Mouse (Mus musculus) cerebellum, adult 8-10 months (tissue): ENCODE results near the gene Camk2d.

Source experiments
- DNase-seq: peaks from one replicate; pipeline ENCODE4 v3.0.0; 2022

Gene Camk2d

DNA sequence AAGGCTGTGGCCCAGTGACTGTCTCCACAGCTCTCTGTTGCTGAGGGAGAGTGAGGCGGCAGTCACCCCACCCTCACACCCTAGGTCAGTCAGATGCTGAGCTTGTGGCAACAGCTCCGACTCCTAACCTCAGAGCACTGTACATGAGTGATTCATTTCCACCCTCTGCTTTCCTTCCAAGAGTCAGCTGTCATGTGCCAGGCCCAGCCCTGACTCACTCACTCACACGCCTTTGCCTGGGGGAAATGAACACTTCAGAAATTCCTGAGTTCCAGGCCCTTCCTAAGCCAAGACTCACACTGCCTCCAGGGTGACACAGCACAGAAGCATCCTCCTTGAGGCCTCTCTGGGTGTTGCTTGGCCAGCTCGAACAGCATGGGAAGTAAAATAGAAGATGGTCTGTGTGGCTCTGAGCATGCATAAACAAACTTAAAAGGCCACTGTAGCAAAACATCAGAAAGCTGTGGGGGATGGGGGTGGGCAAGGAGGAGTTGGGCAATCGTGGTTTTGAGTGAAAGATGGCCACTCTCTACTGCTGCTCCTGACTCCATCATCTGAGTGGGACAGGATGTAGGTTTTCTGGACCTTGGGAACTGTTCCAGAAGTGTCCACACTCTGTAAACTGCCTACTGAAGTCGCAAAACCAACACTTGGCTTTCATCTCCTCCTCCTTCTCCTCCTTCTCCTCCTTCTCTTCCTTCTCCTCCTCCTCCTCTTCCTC, 235.5 kb downstream of the Camk2d start:
- DNase-seq: no peak

DNA sequence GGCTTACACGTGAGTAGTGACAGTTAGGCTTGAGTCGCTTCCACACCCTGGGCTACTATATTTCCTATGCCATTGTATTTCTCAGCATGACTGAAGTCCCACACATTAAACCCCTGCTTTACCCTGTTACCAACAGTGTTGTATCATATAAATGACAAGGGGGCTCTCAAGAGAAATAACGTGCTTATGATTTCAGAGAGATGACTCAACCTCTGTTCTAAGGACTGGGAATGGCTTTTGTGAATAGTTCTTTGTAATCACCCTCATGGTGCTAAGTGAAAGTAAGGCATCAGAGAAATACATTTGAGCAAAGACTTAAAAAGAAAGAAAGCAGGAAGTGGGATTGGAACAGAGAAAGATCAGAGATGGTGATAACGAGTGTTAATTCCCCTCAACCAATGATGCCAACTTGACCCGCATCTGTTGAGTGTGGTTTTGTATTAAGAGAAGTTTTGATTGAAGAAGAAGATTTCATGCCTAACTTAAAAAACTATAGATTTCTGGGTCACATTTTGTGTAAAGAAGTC, 238.6 kb downstream of the Camk2d start:
- DNase-seq: no peak

DNA sequence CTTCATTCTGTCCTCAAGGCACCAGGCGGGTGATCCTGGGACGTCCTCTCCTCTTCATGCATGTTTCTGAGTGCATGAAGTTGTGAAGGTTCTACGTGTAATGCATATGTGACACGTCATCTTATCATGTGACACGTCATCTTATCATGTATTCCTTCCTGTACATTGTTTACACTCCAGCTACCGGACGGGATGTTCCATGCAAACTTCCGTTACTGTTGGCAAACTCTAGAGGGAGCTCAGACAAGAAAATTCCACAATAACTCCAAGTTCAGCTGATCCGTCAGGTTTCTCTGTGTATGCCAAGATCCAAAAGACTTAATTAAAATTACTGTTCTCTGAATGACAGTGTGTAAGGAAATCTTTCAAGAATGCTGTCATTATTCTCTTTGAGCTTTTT, 246.7 kb downstream of the Camk2d start:
- no peak for DNase-seq

DNA sequence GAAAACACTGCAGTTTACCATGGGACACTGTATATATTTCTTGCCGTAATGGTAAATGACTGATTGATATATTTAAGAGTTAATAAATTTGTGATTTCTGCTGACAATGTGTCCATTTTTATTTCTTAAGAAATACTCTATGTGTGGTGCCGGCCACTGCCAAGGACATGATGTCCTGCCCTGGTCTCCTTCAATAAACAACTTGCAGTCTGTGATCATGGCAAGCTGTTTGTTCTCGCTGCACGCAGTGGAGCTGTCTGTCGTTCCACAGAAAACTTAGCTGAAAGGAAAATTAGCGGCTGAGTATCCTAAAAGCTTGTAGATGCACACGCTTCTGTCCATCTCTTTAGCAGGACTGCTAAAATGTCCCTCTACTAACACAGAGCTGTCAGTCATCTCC, 248.7 kb downstream of the Camk2d start:
- DNase-seq: no peak

DNA sequence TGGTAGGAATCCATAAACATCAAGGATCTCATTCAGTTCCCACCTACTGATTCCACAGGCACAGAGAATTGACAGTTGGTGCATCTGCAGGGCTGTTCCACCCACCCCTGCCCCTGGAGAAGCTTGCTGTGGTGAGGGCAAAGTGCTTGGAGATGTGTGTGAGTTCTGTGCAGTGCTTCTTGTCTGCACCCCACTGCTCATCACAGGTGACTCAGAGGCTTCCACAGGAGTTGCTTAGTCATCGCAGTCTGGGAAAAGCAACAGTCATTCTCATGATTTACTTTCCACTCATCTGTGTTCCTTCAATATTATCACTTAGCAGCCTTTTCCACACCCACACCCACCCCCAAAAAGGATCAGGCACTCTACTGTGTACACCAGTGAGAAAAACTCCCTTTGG, 252.0 kb downstream of the Camk2d start:
- no peak for DNase-seq

DNA sequence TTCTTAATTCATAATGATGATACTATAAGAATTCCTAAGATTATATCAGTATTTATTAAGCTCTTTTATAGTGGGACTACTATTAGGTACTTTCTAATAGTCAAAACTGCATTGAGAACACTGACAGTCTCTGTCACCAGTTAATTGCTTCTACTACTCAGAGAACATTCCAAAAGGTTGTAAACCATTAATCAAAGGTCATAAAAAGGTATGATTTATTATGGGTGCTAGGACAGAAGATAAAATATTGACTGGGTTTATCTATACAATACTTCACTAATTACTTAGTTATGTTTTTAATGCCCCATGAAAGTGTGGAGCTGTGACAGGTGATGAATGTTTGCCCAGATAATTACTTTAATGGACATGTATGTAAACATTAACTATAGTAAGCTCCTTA, 264.3 kb downstream of the Camk2d start:
- DNase-seq: no peak

DNA sequence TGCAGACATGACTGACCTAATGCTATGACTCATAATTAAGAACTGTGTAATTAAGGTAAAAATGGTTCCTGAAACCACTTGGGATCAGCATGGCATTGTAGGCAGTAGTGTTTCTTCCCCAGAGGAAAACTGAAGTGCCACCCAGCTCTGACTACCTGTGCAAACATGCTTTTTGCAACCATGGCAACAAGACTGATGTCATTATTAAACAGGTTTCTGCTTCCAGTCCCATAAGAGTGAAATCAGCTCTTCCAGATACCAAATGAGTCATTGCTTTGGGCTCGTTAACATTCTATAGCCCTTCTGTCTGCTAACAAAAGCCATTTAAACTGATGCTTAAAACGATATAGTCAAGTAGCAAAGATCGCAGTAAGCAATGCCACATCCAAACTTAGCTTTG, 273.5 kb downstream of the Camk2d start:
- DNase-seq: no peak

DNA sequence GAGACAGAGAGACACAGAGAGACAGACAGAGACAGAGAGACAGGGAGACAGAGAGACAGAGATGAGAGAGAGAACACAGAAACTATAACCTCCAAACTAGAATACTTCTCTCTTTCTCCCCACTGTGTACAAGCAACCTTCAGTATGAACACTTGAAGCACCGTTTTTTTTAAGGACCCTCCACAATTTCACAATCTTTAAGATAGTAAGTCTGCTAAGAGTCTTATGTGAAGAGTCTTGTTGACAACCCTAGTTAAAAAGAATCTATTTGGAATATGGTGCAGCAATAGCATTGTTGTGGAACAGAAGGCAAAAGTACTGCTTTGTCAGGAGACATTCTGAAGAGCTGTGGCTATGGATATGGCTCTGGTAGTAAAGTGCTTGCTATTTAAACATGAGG, 274.6 kb downstream of the Camk2d start:
- no peak for DNase-seq

DNA sequence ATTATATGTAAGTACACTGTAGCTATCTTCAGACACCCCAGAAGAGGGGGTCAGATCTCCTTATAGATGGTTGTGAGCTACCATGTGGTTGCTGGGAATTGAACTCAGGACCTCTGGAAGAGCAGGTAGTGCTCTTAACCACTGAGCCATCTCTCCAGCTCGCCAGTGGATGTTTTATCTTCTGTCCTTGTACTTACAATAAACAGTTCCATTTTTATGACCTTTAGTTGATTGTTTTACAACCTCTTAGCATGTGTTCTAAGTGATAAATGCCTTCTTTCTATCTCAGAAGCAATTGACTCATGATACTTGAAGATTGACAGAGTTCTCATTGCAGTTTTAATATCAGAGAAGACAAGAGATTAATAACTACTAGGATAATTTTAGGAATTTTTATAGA, 282.1 kb downstream of the Camk2d start:
- no peak for DNase-seq

DNA sequence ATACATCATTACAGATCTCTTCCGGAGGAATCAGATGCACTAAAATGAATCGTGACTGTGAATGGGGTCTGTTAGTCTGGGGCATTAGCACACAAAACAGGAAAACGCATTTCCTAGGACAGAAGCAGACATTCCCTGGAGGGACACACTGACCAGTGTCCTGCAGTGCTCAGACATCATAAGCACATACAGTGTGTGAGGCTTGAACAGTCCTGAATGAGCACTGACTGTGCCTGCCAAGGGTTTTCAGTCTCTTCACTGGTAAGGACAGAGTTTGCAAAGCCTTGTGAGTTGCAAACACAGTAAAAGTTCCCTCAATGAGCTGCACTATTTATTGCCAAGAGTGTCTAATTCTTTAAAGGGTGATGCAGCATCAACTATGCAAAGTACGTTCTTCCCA, 290.0 kb downstream of the Camk2d start:
- no peak for DNase-seq

DNA sequence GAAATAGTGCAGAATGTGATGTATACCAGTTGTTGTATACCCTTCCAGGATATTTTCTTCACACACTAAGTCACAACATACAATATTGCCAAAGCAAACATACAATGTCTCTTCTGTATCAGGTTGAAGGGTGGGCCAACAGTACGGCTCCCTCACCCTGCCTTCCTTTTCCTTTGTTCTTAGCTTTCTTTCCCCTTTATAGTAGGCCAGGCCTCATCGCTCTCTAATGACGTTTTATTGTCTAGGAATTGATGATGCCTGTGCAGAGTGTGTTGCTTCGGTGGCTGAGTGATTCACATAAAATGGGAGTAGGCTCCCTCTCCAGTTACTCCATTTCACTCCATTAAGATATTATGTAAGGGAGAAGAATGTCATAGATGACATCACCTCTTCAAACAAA, 290.5 kb downstream of the Camk2d start:
- no peak for DNase-seq
